ENCODE assay signal across 19 mouse cellular contexts in the genomic region with DNA sequence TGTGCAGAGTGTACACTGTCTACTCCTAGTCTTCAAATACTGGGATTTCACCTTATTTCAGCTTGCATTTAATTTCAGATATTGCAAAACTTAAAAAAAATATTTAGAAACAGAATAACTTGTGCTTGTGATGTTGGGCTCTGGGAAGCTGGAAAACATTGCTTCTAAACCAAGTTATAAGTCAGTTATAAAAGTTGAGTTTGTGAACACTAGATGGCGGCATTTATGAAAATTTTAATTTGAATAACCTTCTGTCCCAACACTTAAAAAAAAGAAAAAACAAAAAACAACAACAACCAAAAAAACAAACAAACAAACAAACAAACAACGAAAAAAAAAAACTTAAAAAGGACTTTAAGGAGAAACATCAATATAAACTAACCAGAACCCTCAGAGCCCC.
DNase-seq lines count a peak whose midpoint lies in the region; ATAC-seq and TF ChIP-seq lines count a peak whose summit lies in the region.
"Had no signal": no experiment of that assay in that cellular context is flagged by ENCODE, and none has a peak within 500 bp of the region (broad histone marks: within the 10 kb centered on the region; RNA-seq: fewer than 3 reads in every experiment).

No protein-coding gene starts in this region.

- H3K4me2 ChIP-seq in forebrain, embryonic 14.5 days (ENCODE audit: low read length), result no peak overlapping the region
- no peak overlapping the region for H3K4me2 ChIP-seq in forebrain, embryonic 16.5 days (ENCODE audit: low read length)
- H3K4me2 ChIP-seq: forebrain, embryonic 13.5 days; heart, embryonic 13.5 days; limb, embryonic 15.5 days; midbrain, embryonic 11.5 days; stomach, embryonic 15.5 days had no signal

- no peaks in the 10 kb centered on the region for H3K9me3 ChIP-seq in forebrain, embryonic 14.5 days (replicated peaks; ENCODE audit: control insufficient read depth, low read length)
- H3K9me3 ChIP-seq in forebrain, embryonic 16.5 days (ENCODE audit: control insufficient read depth, low read length), result no peaks in the 10 kb centered on the region
- H3K9me3 ChIP-seq: forebrain, embryonic 13.5 days; heart, embryonic 13.5 days; limb, embryonic 15.5 days; stomach, embryonic 15.5 days had no signal

- no peaks in the 10 kb centered on the region for H3K36me3 ChIP-seq in forebrain, embryonic 14.5 days (ENCODE audit: control insufficient read depth, insufficient read depth, low read length)
- H3K36me3 ChIP-seq in forebrain, embryonic 16.5 days (ENCODE audit: control insufficient read depth, insufficient read depth), result no peaks in the 10 kb centered on the region
- H3K36me3 ChIP-seq: heart, embryonic 13.5 days; limb, embryonic 15.5 days; stomach, embryonic 15.5 days had no signal

- H3K27me3 ChIP-seq in forebrain, embryonic 14.5 days (replicated peaks; ENCODE audit: control insufficient read depth, insufficient read depth, low read length), result no peaks in the 10 kb centered on the region
- no peaks in the 10 kb centered on the region for H3K27me3 ChIP-seq in forebrain, embryonic 16.5 days (replicated peaks; ENCODE audit: control insufficient read depth, insufficient read depth, low read length)
- peaks cover 9% of the 10 kb centered on the region for H3K27me3 ChIP-seq in Patski
- H3K27me3 ChIP-seq: forebrain, embryonic 13.5 days; heart, embryonic 13.5 days; limb, embryonic 15.5 days; stomach, embryonic 15.5 days had no signal

- TF ChIP-seq CTCF in layer of hippocampus, adult 2 months (conservative IDR thresholded peaks at IDR 0.05), result peak; percentile 65
- TF ChIP-seq CTCF in Patski (IDR thresholded peaks at IDR 0.05), result peak; percentile 11

- no peak for ATAC-seq in forebrain, embryonic 14.5 days
- no peak for ATAC-seq in forebrain, embryonic 16.5 days
- no peak for ATAC-seq in Patski
- ATAC-seq: forebrain, embryonic 13.5 days; intestine, embryonic 16.5 days had no signal

- POLR2A ChIA-PET in Patski (lab: Charles Lee), result no interaction called here

- in situ Hi-C loops in Patski (cut with MboI; ENCODE audit: low pct_unique_long_range_greater_than_20kb), result no loop called here

- WGBS in forebrain, embryonic 14.5 days, result 79% methylated on average over 2 of the region's 2 CpGs
- 85% methylated on average over 2 of the region's 2 CpGs for WGBS in forebrain, embryonic 16.5 days

- no peak overlapping the region for H3K9ac ChIP-seq in forebrain, embryonic 14.5 days (ENCODE audit: low read length)
- H3K9ac ChIP-seq in forebrain, embryonic 16.5 days (replicated peaks; ENCODE audit: low read depth, low read length), result no peak overlapping the region
- H3K9ac ChIP-seq: forebrain, embryonic 13.5 days; heart, embryonic 13.5 days; limb, embryonic 15.5 days; stomach, embryonic 15.5 days had no signal

- CTCF ChIA-PET in Patski (lab: Charles Lee), result interaction anchor here (0.7 kb wide), 1 partner anchor 1306 kb away, joined by 3 read pairs; no protein-coding TSS in a partner anchor

- no peak overlapping the region for H3K4me3 ChIP-seq in forebrain, embryonic 14.5 days (ENCODE audit: low read depth, low read length)
- H3K4me3 ChIP-seq in forebrain, embryonic 16.5 days (replicated peaks; ENCODE audit: low read length), result no peak overlapping the region
- no peak overlapping the region for H3K4me3 ChIP-seq in layer of hippocampus, adult 2 months
- H3K4me3 ChIP-seq: forebrain, embryonic 13.5 days; heart, embryonic 13.5 days; limb, embryonic 15.5 days; stomach, embryonic 15.5 days had no signal

- DNase-seq in forebrain, embryonic 14.5 days (ENCODE audit: low spot score), result peak; percentile 41
- DNase-seq in layer of hippocampus, adult 2 months (ENCODE audit: low spot score in 2 of 2), result peak in 1 of 2 experiments; percentile 15
- DNase-seq in layer of hippocampus, postnatal 25 days (ENCODE audit: extremely low spot score in 1 of 2, low spot score in 1 of 2), result no peak
- DNase-seq in 3T3-L1 (ENCODE audit: low read depth, low spot score), result peak; percentile 60
- DNase-seq in Patski (ENCODE audit: low read depth, low spot score), result no peak
- DNase-seq in ovary, postnatal 14 days (ENCODE audit: low spot score), result no peak
- no peak for DNase-seq in adrenal gland, postnatal 10 days
- DNase-seq: adrenal gland, adult 8-10 months; cerebellum, adult 2 months; heart, postnatal 4 days; kidney, postnatal 10 days; lung, postnatal 4 days had no signal

- no peak overlapping the region for H3K27ac ChIP-seq in forebrain, embryonic 14.5 days (ENCODE audit: low read depth, low read length)
- H3K27ac ChIP-seq in forebrain, embryonic 16.5 days (ENCODE audit: low read length), result no peak overlapping the region
- no peak overlapping the region for H3K27ac ChIP-seq in layer of hippocampus, adult 2 months
- H3K27ac ChIP-seq: forebrain, embryonic 13.5 days; heart, embryonic 13.5 days; limb, embryonic 15.5 days; stomach, embryonic 15.5 days had no signal

- no peaks in the 10 kb centered on the region for H3K4me1 ChIP-seq in forebrain, embryonic 14.5 days (ENCODE audit: control insufficient read depth, insufficient read depth, low read length)
- no peaks in the 10 kb centered on the region for H3K4me1 ChIP-seq in forebrain, embryonic 16.5 days (replicated peaks; ENCODE audit: control insufficient read depth, insufficient read depth, low read length)
- H3K4me1 ChIP-seq: forebrain, embryonic 13.5 days; heart, embryonic 13.5 days; limb, embryonic 15.5 days; stomach, embryonic 15.5 days had no signal

Comparison
In these comparisons a context has a peak if more than half of its experiments do, and no peak if none do; other contexts are left out.
1. DNase-seq: peak in forebrain, embryonic 14.5 days (single experiment) and 3T3-L1 (single experiment); none in layer of hippocampus, postnatal 25 days (0 of 2), Patski (single experiment), ovary, postnatal 14 days (single experiment) and adrenal gland, postnatal 10 days (single experiment).